Mouse (Mus musculus) kidney, adult 2 months (tissue): ENCODE results near the gene Fbxo39. TPM values are rescaled to one million over a fixed set of nuclear protein-coding genes. Genes with fewer than 3 reads are reported as not detected.

Experiments
- DNase-seq: peaks from one replicate; pipeline ENCODE4 v3.0.0; 2021
- H3K27ac ChIP-seq: fragments of 200-500 bp; 2 replicates; pipeline ENCODE4 v1.5.1; 2012; ENCODE audit warnings: low read depth, low read length, control low read depth, inconsistent platforms; ENCODE audit not compliant: insufficient read depth
- H3K27me3 ChIP-seq: fragments of 200-500 bp; replicated peaks from 2 replicates; pipeline ENCODE4 v1.6.1; 2012; ENCODE audit warnings: mild to moderate bottlenecking, moderate library complexity, low read length, inconsistent platforms; ENCODE audit not compliant: control insufficient read depth, insufficient read depth
- H3K36me3 ChIP-seq: fragments of 200-500 bp; 2 replicates; pipeline ENCODE4 v1.6.1; 2012; ENCODE audit warnings: mild to moderate bottlenecking, moderate library complexity, low read length, inconsistent platforms; ENCODE audit not compliant: control insufficient read depth, insufficient read depth
- H3K4me1 ChIP-seq: fragments of 200-500 bp; 2 replicates; pipeline ENCODE4 v1.6.1; 2011; ENCODE audit warnings: low read length; ENCODE audit not compliant: control insufficient read depth, insufficient read depth
- H3K4me3 ChIP-seq: fragments of 200-500 bp; 2 replicates; pipeline ENCODE4 v1.5.1; 2011; ENCODE audit warnings: mild to moderate bottlenecking, low read depth, low read length, control low read depth; ENCODE audit not compliant: insufficient read depth
- CTCF ChIP-seq: fragments of 200-500 bp; conservative IDR thresholded peaks from 2 replicates; pipeline ENCODE4 v1.5.1; 2011; ENCODE audit warnings: low read depth, mild to moderate bottlenecking, control low read depth, low read length, moderate library complexity, mixed read lengths; ENCODE audit not compliant: insufficient read depth, insufficient read length
- POLR2A ChIP-seq: fragments of 200-500 bp; IDR thresholded peaks from one replicate; pipeline ENCODE4 v1.6.1; 2011; ENCODE audit warnings: low read depth, low read length, control low read depth
- WGBS: fragments of 180-500 bp; shearing (Covaris S2); methylation state at CpG from one replicate; pipeline ENCODE4 v1.1.7; 2018; 5-methylcytosine and 5-hydroxymethylcytosine counted together
- polyA plus RNA-seq: library from polyadenylated mRNA; depleted of rRNA; stranded (reverse); fragments of >200 nt; gene quantifications from 2 replicates; pipeline ENCODE4 v1.2.3, GENCODE M21; 2012

Gene Fbxo39
- polyA plus RNA-seq, 1 experiment: 0.11 TPM

DNA sequence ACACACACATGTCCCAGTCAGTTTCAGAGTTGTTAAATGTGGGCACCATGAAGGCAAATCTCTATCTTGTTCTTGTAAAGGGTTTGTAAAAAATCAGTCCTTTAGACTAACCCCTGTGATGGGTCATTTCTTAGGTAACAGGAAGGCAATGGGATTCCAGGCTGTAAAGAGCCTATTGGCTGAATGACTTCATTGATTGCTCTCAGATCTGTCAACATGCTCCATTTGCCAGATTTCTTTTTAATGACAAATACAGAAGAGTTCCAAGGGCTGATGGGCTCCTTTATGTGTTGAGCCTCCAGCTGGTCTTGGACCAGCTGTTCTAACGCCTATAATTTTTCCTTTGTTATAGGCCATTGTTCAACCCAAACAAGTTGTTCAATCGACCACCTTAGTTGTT lies 21.1 kb upstream of the Fbxo39 start:
- no peak for DNase-seq
- H3K27me3 ChIP-seq: no peaks in the 10 kb centered on the region
- no peaks in the 10 kb centered on the region for H3K4me1 ChIP-seq
- 87% methylated on average over 2 of the region's 2 CpGs for WGBS
- no peak overlapping the region for H3K27ac ChIP-seq
- TF ChIP-seq CTCF (no peak), POLR2A (no peak)
- no peaks in the 10 kb centered on the region for H3K36me3 ChIP-seq
- H3K4me3 ChIP-seq: no peak overlapping the region

DNA sequence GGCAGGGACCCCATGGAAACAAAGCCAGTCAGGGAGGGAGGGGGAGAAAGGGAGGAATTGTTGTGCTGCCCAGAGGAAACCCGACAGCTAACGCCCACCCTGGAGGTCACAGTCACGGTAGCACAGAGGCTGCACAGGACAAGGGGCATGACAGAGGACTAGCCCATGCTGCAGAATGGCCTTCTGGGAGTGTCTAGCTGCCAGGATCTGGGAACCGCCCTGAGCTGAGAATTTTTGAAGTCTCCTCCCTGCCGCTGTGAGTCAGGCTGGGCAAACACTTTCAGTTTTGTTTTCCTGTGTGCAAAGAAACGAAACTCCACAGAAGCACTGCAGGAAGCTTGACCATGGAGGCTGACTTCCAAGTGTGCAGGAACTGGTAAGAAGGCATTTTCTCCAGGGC lies 12.9 kb upstream of the Fbxo39 start, which contains the start of gene Xaf1:
TSS of gene Xaf1 (plus strand) at position 296 of the 400 bp plus-strand sequence.
- Histone ChIP-seq H3K4me3 (peak within 1 kb of the TSS; percentile 53), H3K4me1 (0 out of 2 replicates have a peak, but pooled peaks cover 2% of the 10 kb centered on the region), H3K27me3 (no peaks in the 10 kb centered on the region), H3K27ac (peak within 1 kb of the TSS; percentile 79), H3K36me3 (no peaks in the 10 kb centered on the region)
- 4% methylated on average over 6 of the region's 6 CpGs for WGBS
- TF ChIP-seq POLR2A (no peak), CTCF (no peak)
- peak; percentile 86 for DNase-seq

DNA sequence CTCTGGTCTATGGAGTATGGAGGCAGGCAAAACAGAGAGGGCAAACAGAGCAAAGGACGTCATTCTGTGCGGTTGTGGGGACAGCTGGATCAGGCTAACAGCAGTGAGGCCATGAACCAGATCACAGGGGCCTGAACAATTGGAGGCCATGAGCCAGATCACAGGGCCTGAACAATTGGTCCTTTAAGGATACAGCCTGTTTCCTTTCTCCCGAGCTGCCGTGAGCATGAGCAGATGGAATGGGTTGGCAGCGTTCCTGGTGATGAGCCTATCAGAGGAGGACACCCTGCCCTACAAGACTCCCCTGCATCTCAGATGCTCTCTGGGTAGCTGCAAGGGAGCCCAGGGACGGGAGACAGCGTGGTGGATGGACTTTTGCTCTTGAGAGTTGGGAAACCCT lies 12.0 kb upstream of the Fbxo39 start:
- no peaks in the 10 kb centered on the region for H3K36me3 ChIP-seq
- 63% methylated on average over 7 of the region's 7 CpGs for WGBS
- H3K27ac ChIP-seq: peak overlapping the region; percentile 79
- peak overlapping the region; percentile 53 for H3K4me3 ChIP-seq
- H3K27me3 ChIP-seq: no peaks in the 10 kb centered on the region
- TF ChIP-seq CTCF (no peak), POLR2A (no peak)
- H3K4me1 ChIP-seq: 0 out of 2 replicates have a peak, but pooled peaks cover 2% of the 10 kb centered on the region
- DNase-seq: peak; percentile 73

DNA sequence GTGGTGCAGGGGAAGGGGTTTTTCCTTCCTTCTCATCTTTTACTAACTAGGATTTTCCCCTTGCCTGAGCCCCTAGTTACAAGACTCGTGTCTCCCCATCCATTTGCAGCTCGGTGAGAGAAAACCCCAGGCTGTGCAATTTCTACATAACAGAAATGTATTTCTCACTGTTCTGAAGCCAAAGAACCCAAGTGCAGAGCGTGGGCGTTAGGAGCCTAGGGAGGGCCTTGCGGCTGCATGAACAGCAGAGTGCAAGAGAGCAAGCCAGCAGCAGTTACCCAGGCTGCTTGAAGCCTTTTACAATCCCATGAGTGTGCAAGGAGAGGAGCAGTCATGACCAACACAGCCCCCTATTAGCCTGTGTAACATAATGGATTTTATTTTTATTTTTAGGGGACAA lies 6.8 kb upstream of the Fbxo39 start:
- no peaks in the 10 kb centered on the region for H3K27me3 ChIP-seq
- H3K27ac ChIP-seq: no peak overlapping the region
- H3K4me3 ChIP-seq: no peak overlapping the region
- 0 out of 2 replicates have a peak, but pooled peaks cover 2% of the 10 kb centered on the region for H3K4me1 ChIP-seq
- 92% methylated on average over 5 of the region's 5 CpGs for WGBS
- no peaks in the 10 kb centered on the region for H3K36me3 ChIP-seq
- TF ChIP-seq POLR2A: no peak
- TF ChIP-seq CTCF: no peak
- no peak for DNase-seq

DNA sequence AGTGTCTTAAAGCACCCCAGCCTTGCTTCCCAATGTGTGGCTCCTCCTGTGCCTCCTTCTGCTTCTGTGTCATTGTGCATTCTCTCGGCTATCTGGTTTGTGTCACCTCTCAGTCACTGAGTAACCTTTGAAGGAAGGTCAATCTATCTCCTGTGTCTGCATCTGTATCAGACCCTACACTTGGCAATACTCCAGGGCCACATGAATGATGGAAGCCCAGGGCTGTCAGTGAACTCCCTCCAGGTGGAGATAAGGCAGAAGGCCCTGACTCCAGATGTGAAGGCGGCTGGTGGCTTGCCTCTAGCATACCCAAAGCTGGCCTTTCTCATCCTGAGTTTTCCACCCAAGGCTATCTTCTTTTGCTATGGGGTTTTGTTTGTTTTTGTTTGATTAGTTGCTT lies 5.3 kb upstream of the Fbxo39 start:
- H3K4me3 ChIP-seq: no peak overlapping the region
- 0 out of 2 replicates have a peak, but pooled peaks cover 2% of the 10 kb centered on the region for H3K4me1 ChIP-seq
- TF ChIP-seq POLR2A (no peak), CTCF (no peak)
- H3K27me3 ChIP-seq: no peaks in the 10 kb centered on the region
- DNase-seq: no peak
- no peaks in the 10 kb centered on the region for H3K36me3 ChIP-seq
- 80% methylated on average over 2 of the region's 2 CpGs for WGBS
- no peak overlapping the region for H3K27ac ChIP-seq

DNA sequence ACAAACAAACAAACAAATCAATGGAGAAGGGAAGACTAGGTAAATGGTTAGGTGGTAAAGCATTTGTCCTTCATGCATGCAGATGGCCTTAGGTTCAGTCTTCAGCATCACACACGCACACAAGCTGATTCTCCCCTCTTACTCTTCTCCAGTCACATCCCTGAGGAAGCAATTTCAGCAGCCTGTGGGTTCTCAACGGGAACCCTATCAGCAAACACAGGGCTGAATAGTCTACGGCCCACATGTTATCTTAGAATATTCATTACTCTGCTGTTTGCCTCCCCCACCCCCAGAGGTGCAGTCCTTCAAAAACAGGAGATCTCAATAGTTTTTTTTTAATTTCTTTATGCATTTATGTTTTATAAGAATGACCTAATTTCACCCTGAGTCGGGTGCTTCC lies 3.8 kb upstream of the Fbxo39 start:
- H3K4me1 ChIP-seq: no peaks in the 10 kb centered on the region
- TF ChIP-seq POLR2A: no peak
- TF ChIP-seq CTCF: no peak
- no peaks in the 10 kb centered on the region for H3K36me3 ChIP-seq
- no peak overlapping the region for H3K4me3 ChIP-seq
- no peaks in the 10 kb centered on the region for H3K27me3 ChIP-seq
- H3K27ac ChIP-seq: no peak overlapping the region
- 87% methylated on average over 4 of the region's 4 CpGs for WGBS
- no peak for DNase-seq

DNA sequence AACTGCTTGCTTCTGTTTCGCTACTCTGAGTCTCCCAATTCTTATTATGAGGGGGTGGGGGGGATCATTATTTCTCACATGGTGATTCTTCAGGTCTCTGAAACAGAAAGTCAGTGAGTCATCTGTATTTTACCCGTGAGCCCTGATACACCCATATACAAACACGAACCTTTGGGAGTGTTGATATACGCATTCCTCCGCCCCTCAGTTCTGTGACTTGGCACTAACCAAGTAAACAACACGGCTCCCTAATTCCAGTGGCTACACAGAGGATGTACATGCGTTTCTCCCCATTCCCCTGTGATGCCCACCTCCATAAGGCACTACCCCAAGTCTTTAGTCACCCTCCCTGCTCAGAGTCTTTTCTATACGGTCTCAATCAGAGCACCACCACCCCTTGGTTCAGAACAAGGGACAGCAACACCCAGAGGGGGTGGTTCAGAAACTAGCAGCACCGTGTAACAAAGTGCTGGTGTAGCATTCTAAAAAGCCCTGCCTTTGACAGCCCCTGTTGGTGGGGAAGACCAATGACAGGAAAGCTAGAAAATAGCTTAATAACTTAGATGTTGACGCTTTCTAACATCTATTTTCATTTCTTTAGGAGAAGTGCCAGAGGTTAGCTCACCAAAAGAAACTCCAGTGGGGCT lies 2.8 kb upstream of the Fbxo39 start:
- no peak overlapping the region for H3K4me3 ChIP-seq
- no peaks in the 10 kb centered on the region for H3K4me1 ChIP-seq
- 83% methylated on average over 10 of the region's 10 CpGs for WGBS
- no peak for DNase-seq
- no peaks in the 10 kb centered on the region for H3K27me3 ChIP-seq
- no peaks in the 10 kb centered on the region for H3K36me3 ChIP-seq
- no peak overlapping the region for H3K27ac ChIP-seq
- TF ChIP-seq POLR2A: no peak
- no peak for TF ChIP-seq CTCF

DNA sequence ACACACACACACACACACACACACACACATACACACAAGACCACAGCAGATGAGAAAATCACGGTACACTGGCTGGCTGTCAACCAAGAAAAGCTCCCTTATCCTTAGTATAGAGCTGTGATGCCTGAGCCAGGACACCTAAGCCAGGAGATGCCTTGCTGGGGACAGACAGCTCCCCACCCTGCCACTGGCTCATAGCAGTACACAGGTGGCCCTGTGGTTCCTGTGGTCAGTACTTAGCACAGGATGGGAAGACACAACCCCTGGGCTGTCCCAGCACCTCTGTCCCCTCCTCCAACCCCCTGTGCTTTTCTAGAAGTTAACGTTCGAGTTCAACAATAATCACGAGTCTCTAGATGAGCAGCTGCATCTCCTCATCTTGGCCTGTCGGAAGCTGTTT lies 3.8 kb downstream of the Fbxo39 start:
- H3K27ac ChIP-seq: no peak overlapping the region
- TF ChIP-seq POLR2A (no peak), CTCF (no peak)
- H3K4me3 ChIP-seq: no peak overlapping the region
- H3K27me3 ChIP-seq: no peaks in the 10 kb centered on the region
- DNase-seq: no peak
- no peaks in the 10 kb centered on the region for H3K36me3 ChIP-seq
- H3K4me1 ChIP-seq: no peaks in the 10 kb centered on the region
- 58% methylated on average over 5 of the region's 5 CpGs for WGBS
